Mouse (Mus musculus) erythroblast, embryonic 14.5 days (primary cell): Measurements from ENCODE around the gene Bcat1.

ENCODE experiments used
- GATA1 ChIP-seq: IDR thresholded peaks from 2 replicates; pipeline ENCODE4 v1.6.1; 2012; ENCODE audit warnings: low read length, inconsistent platforms, mixed read lengths
- TAL1 ChIP-seq: IDR thresholded peaks from 3 replicates; pipeline ENCODE4 v1.6.1; 2012; ENCODE audit warnings: low read length, inconsistent platforms, mixed read lengths

DNA sequence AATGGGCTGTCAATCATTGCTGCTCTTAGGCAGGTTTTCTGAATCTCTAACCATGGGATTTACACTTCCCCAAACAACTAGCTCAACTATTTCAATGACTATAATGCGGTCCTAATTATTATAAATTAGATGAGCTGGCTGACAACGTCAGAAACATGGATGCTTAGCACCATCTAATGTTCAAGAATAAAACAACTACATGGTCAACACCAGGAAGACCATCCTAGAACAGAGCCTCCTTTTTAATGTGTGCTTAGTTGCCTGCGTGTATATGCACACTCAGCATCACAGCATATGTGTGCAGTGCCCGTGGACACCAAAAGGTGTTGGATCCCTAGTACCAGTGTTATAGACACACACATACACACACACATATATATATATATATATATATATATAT, 111.8 kb downstream of the Bcat1 start:
- no peak for TF ChIP-seq TAL1
- TF ChIP-seq GATA1 = no peak
